Mouse (Mus musculus) ovary, postnatal 36 days (tissue): ENCODE measurements at regions not wholly inside any gene's neighbourhood (a gene's known extent, or its start where the extent isn't known, plus 50 kb on each side); places are given as distances from the start of the nearest gene placed in this dataset.
A peak's percentile ranks its signal among the peaks of the same experiment; 100 is the strongest.

Experiments
- DNase-seq: peaks from one replicate; pipeline ENCODE4 v3.0.0; 2022; ENCODE audit warnings: low spot score, mixed read lengths

- no peak for DNase-seq
Observed at GRCm38 (mm10) chr6:52105031-52105593, 53.0 kb downstream of the Hoxa1 start.

GRCm38 (mm10) chr6:52104141-52104540 lies 54.0 kb downstream of the Hoxa1 start:
- DNase-seq = no peak

GRCm38 (mm10) chr6:52103661-52104060 lies 54.5 kb downstream of the Hoxa1 start:
- no peak for DNase-seq

GRCm38 (mm10) chr6:52102699-52103098 lies 55.4 kb downstream of the Hoxa1 start:
- peak; percentile 5 for DNase-seq

DNA sequence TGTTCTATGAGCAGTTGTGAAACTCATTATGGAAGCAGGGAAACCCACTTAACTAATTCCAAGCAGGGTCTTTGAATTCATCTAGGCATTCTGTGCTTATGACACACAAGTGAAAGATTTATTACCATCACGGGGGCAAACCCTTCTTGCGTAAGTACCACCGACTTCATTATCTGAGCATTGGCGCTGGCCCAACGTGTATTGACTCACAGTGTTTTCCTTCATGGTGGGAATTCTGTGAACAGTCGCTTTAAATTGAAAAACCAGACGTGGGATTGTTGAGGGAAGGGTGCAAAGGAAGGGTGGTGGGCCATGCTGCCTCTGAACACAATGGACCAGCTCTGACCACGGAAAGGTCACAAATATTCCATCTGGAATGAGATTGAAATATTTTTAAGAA lies 55.9 kb downstream of the Hoxa1 start:
- peak; percentile 10 for DNase-seq

GRCm38 (mm10) chr6:52101209-52101608 lies 56.9 kb downstream of the Hoxa1 start:
- DNase-seq = no peak

- DNase-seq = no peak
Observed at GRCm38 (mm10) chr6:52098851-52099250, 59.3 kb downstream of the Hoxa1 start.

GRCm38 (mm10) chr6:52095575-52095974 lies 62.5 kb downstream of the Hoxa1 start:
- DNase-seq = no peak

- no peak for DNase-seq
Observed at GRCm38 (mm10) chr6:52091445-52091844, 66.7 kb downstream of the Hoxa1 start.

- no peak for DNase-seq
Observed at GRCm38 (mm10) chr6:52085932-52086643, 72.0 kb downstream of the Hoxa1 start.

DNA sequence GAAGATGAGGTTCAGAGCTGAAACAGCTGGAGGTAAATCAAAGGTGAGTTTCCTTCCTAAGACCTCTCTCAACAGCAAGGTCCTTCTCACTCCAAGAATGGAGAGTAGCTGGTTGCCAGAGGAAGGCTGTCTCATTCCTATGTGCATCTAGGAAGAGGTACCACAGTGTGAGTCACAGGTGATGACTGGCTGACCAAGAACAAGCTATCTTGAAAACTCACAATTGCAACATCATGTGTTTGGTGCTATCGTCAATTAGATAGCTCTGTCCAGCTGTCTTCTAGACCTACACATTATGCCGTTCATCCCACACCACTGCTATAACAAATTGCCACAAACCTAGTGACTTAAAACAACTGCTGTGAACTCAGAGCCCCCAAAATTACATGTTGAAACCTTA lies 72.3 kb upstream of the Skap2 start:
- no peak for DNase-seq

DNA sequence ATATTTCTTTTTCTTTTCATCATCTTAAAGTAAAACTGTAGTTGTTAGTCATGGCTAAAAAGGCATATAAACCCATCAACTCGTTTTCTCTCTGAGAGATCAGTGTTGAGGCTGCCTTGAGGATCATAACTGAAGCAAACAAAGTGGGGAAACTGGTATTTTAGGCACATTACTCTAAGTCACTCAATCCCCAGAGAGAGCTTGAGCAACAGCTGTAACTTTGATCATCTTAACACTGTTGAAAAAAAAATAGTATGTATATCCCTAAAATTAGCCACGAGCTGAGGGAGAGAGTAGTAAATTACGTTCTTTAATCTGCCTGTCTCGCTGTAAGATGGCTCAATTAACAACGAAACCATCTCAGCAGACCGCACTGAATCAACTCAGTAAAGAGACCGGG lies 67.2 kb upstream of the Skap2 start:
- DNase-seq = no peak

GRCm38 (mm10) chr6:52078530-52079340 lies 66.4 kb upstream of the Skap2 start:
- DNase-seq = no peak

- DNase-seq = no peak
Observed at GRCm38 (mm10) chr6:52076179-52076932, 64.0 kb upstream of the Skap2 start.

GRCm38 (mm10) chr6:52074904-52075303 lies 62.6 kb upstream of the Skap2 start:
- no peak for DNase-seq

DNA sequence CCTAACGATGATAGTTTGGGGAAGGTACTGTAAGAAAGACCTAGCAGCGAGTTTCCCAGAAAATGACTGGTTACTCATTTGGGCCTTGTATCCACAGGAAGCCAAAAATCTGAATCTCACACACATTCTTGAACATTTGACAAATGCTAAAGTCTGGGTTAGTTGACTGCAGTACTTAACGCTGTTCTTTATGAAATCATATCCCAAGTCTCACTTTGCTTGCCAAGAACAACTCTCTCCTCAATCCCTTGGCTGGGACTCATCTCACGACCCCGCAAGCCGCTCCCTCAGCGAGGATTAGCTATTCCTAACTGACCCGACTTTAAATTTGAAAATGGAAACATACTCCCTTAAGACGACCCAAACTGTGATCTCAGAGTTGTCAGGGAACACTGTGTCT lies 54.8 kb upstream of the Skap2 start:
- DNase-seq = no peak

- no peak for DNase-seq
Observed at GRCm38 (mm10) chr6:52065652-52066051, 53.3 kb upstream of the Skap2 start.

DNA sequence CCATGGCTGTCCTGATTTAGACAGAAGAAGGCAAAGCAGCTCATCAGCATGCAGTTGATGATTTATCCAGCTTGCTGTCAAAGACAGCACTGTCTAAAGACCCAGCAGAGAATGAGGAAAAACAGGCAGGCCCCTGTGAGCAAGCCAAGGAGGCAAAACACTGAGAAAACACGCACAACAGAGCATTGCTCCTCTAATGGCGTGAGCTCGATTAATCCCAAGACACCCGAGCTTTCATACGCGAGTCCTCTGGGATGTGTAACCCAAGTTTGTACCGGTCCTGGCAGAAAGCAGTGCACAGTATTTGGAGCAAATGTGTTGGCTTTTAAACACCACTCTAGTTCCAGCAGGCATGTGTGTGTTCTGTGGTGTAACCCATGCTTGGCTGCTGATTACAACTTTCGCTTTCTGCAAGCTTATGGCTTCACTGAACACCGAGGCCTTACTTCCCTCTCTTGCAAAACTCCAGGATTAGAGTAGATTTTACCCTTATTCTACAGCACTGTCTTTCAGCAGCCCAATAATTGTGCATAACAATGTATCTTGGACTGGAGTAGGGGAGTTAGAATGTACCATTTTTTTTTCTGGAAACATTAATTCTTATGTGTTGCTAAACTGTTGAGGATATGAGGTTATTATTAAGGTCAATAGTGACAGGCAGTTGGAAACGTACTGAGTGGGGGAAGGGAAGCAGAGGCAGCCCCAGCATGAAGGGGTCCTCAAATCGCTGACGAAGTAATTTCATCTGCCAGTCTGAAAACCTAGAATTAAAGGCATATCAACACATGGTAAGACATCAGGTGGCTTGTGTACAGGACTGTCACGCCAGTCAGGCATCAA lies 52.0 kb upstream of the Skap2 start:
- DNase-seq = peak; percentile 14
